Mouse (Mus musculus) hindbrain, embryonic 12.5 days (tissue): ENCODE results near the gene Thap3. TPM values are rescaled to one million over a fixed set of nuclear protein-coding genes. Genes with fewer than 3 reads are reported as not detected.

Source experiments
- ATAC-seq: fragments of 200-750 bp; cut with Nextera tagmentation; 2 replicates; pipeline ENCODE4 v1.8.0; 2017; ENCODE audit warnings: moderate TSS enrichment; ENCODE audit not compliant: low FRiP score
- H3K27ac ChIP-seq: fragments of 300-500 bp; sonication (generic); 2 replicates; pipeline ENCODE4 v1.5.1; 2016; ENCODE audit warnings: mild to moderate bottlenecking
- H3K27me3 ChIP-seq: fragments of 300-500 bp; sonication (generic); 2 replicates; pipeline ENCODE4 v1.6.1; 2016; ENCODE audit warnings: mild to moderate bottlenecking
- H3K36me3 ChIP-seq: fragments of 300-500 bp; sonication (generic); 2 replicates; pipeline ENCODE4 v1.6.1; 2016; ENCODE audit warnings: mild to moderate bottlenecking
- H3K4me1 ChIP-seq: fragments of 300-500 bp; sonication (generic); 2 replicates; pipeline ENCODE4 v1.6.1; 2016
- H3K4me2 ChIP-seq: fragments of 300-500 bp; sonication (generic); replicated peaks from 2 replicates; pipeline ENCODE4 v1.6.1; 2016; ENCODE audit warnings: mild to moderate bottlenecking
- H3K4me3 ChIP-seq: fragments of 300-500 bp; sonication (generic); 2 replicates; pipeline ENCODE4 v1.5.1; 2016; ENCODE audit warnings: mild to moderate bottlenecking
- H3K9ac ChIP-seq: fragments of 300-500 bp; sonication (generic); 2 replicates; pipeline ENCODE4 v1.6.1; 2016; ENCODE audit warnings: mild to moderate bottlenecking, moderate library complexity
- H3K9me3 ChIP-seq: fragments of 300-500 bp; sonication (generic); replicated peaks from 2 replicates; pipeline ENCODE4 v1.6.1; 2016; ENCODE audit warnings: mild to moderate bottlenecking
- WGBS: fragments of 180-500 bp; shearing (Covaris S2); methylation state at CpG from one replicate; pipeline ENCODE4 v1.1.7; 2016; 5-methylcytosine and 5-hydroxymethylcytosine counted together
- polyA plus RNA-seq: library from polyadenylated mRNA; unstranded; fragments of >200 nt; fragmentation: Nextera tagmentation; extraction: Ambion mirVana; gene quantifications from 2 replicates; pipeline ENCODE4 v1.2.1, GENCODE M21; 2016

Thap3 gene
- polyA plus RNA-seq, 1 experiment from 2014 or later = 37.0 TPM

GRCm38 (mm10) chr4:152007481-152008147 lies 18.8 kb upstream of the Thap3 start:
- no peak for ATAC-seq
- Histone ChIP-seq H3K9me3 (no peaks in the 10 kb centered on the region), H3K4me2 (peak overlapping the region; percentile 100), H3K27ac (no peak overlapping the region), H3K36me3 (no peaks in the 10 kb centered on the region), H3K9ac (0 out of 2 replicates have a peak overlapping the region, but pooled peaks have one; percentile 65), H3K4me1 (peaks cover 34% of the 10 kb centered on the region), H3K4me3 (peak overlapping the region; percentile 70; the same call in 1 of the 2 replicates), H3K27me3 (peaks cover 50% of the 10 kb centered on the region)
- 5% methylated on average over 8 of the region's 8 CpGs for WGBS

- no peak overlapping the region for H3K4me2 ChIP-seq
- WGBS = 20% methylated on average over 3 of the region's 3 CpGs
- no peak overlapping the region for H3K9ac ChIP-seq
- H3K27ac ChIP-seq = no peak overlapping the region
- no peak overlapping the region for H3K4me3 ChIP-seq
- H3K27me3 ChIP-seq = peaks cover 50% of the 10 kb centered on the region
- no peak for ATAC-seq
- H3K36me3 ChIP-seq = no peaks in the 10 kb centered on the region
- no peaks in the 10 kb centered on the region for H3K9me3 ChIP-seq
- peaks cover 34% of the 10 kb centered on the region for H3K4me1 ChIP-seq
These were observed 18.0 kb upstream of the Thap3 start for GRCm38 (mm10) chr4:152006812-152007211.

DNA sequence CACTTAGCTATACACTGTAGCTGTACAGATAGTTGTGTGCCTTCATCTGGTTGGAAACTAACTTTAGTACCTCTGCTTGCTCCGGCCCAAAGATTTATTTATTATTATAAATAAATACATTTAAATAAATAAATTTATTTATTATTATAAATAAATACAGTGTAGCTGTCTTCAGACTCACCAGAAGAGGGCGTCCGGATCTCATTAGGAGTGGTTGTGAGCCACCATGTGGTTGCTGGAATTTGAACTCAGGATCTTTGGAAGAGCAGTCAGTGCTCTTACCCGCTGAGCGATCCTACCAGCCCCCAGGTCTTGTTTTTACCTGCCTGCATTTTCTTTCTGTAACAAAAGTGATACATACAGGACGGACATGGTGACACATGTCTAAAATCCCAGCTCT lies 17.3 kb upstream of the Thap3 start:
- 70% methylated on average over 6 of the region's 6 CpGs for WGBS
- H3K9me3 ChIP-seq = no peaks in the 10 kb centered on the region
- no peak for ATAC-seq
- H3K4me2 ChIP-seq = no peak overlapping the region
- H3K27me3 ChIP-seq = peaks cover 47% of the 10 kb centered on the region
- H3K4me3 ChIP-seq = no peak overlapping the region
- no peaks in the 10 kb centered on the region for H3K36me3 ChIP-seq
- H3K4me1 ChIP-seq = peaks cover 34% of the 10 kb centered on the region
- no peak overlapping the region for H3K27ac ChIP-seq
- H3K9ac ChIP-seq = no peak overlapping the region

- Histone ChIP-seq H3K4me3 (no peak overlapping the region), H3K27me3 (peaks cover 8% of the 10 kb centered on the region), H3K36me3 (no peaks in the 10 kb centered on the region), H3K27ac (no peak overlapping the region), H3K4me1 (peaks cover 4% of the 10 kb centered on the region), H3K9ac (no peak overlapping the region), H3K4me2 (no peak overlapping the region), H3K9me3 (no peaks in the 10 kb centered on the region)
- 93% methylated on average over 3 of the region's 3 CpGs for WGBS
- no peak for ATAC-seq
These were observed 13.3 kb upstream of the Thap3 start for GRCm38 (mm10) chr4:152002063-152002462.

- no peak for ATAC-seq
- H3K36me3 ChIP-seq = no peaks in the 10 kb centered on the region
- H3K4me3 ChIP-seq = no peak overlapping the region
- H3K4me1 ChIP-seq = peaks cover 5% of the 10 kb centered on the region
- no peak overlapping the region for H3K27ac ChIP-seq
- 69% methylated on average over 4 of the region's 4 CpGs for whole genome bisulfite sequencing
- no peak overlapping the region for H3K9ac ChIP-seq
- peaks cover under 1% of the 10 kb centered on the region; the same call in 1 of the 2 replicates for H3K27me3 ChIP-seq
- no peak overlapping the region for H3K4me2 ChIP-seq
- H3K9me3 ChIP-seq = no peaks in the 10 kb centered on the region
These were observed 12.5 kb upstream of the Thap3 start for GRCm38 (mm10) chr4:152001335-152001734.

DNA sequence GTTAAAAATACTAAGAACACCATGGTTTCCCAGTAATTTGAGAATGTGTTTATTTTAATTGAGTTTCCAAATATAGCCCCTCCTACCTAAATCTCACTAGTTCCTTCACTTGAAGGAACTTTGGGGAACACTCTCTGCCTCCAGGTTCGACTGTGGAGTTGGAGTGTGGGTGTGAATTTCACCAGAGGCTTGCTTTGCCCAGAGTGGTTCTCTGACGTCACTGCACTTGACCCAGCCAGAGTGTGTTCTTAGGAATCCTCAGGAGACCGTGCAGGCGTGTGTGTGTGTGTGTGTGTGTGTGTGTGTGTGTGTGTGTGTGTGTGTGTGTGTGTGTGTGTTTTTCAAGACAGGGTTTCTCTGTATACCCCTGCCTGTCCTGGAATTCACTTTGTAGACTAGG lies 12.1 kb upstream of the Thap3 start:
- Histone ChIP-seq H3K27ac (no peak overlapping the region), H3K27me3 (no peaks in the 10 kb centered on the region), H3K36me3 (no peaks in the 10 kb centered on the region), H3K9me3 (no peaks in the 10 kb centered on the region), H3K4me1 (peaks cover 5% of the 10 kb centered on the region), H3K4me2 (no peak overlapping the region), H3K9ac (no peak overlapping the region), H3K4me3 (no peak overlapping the region)
- WGBS = 57% methylated on average over 4 of the region's 4 CpGs
- ATAC-seq = no peak

DNA sequence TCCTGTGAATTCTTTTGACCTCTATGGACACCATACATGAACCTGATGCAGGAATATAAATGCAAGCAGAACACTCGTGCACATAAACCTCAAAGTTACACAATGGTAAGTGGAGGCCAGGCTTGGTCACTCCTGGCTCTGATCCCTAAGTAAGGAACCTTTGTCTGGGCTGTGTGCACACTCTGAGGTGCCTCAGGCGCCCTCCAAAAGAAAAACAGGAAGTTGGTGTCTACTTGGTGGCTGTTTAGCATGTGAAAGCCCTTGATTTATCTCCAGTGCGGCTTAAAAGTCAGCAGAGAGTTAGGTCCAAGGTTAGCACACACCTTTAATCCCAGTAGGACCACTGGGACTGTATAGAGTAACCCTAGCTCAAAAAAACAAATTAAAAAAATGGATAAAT lies 10.7 kb upstream of the Thap3 start:
- Histone ChIP-seq H3K27me3 (no peaks in the 10 kb centered on the region), H3K4me2 (no peak overlapping the region), H3K4me3 (no peak overlapping the region), H3K4me1 (peaks cover 9% of the 10 kb centered on the region), H3K9ac (no peak overlapping the region), H3K27ac (no peak overlapping the region), H3K9me3 (no peaks in the 10 kb centered on the region), H3K36me3 (no peaks in the 10 kb centered on the region)
- no peak for ATAC-seq
- 54% methylated on average over 3 of the region's 3 CpGs for WGBS

DNA sequence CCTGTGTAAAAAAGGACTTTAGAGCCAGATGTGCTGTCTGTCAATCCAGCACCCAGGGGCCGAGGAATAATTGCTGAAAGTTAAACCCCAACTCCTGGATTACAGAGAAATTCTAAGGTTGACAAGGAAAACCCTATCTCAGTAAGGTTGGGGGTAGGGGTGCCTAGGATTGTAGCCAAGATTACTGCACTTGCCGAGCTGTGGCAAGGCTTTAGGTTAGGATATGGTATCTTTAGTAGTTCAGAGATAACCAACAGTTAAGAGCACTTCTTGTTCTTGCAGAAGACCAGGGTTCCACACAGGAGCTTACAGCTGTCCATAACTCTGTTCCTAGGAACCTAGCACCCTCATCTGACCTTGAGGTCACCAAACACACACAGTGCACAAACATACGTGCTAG lies 8.9 kb upstream of the Thap3 start:
- Histone ChIP-seq H3K4me3 (0 out of 2 replicates have a peak overlapping the region, but pooled peaks have one; percentile 99), H3K9me3 (no peaks in the 10 kb centered on the region), H3K4me1 (peaks cover 19% of the 10 kb centered on the region), H3K4me2 (0 out of 2 replicates have a peak overlapping the region, but pooled peaks have one; percentile 49), H3K27ac (no peak overlapping the region), H3K36me3 (peaks cover under 1% of the 10 kb centered on the region), H3K27me3 (no peaks in the 10 kb centered on the region), H3K9ac (no peak overlapping the region)
- no peak for ATAC-seq
- 77% methylated on average over 3 of the region's 3 CpGs for WGBS

DNA sequence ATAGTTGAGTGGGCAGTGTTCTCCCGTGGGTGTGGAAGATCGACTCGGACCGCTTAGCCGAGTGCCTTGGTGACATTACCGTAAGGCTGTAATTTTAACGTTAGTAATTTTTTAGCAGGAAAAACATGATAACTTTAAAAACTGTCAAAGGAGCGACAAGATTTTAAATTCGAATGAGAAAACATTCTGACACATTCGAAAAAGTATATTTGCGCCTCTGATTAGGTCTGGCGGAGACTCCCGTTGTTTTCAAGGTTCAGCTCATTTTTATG lies 8.1 kb upstream of the Thap3 start:
- Histone ChIP-seq H3K9ac (peak overlapping the region; percentile 72), H3K4me1 (peaks cover 19% of the 10 kb centered on the region), H3K9me3 (no peaks in the 10 kb centered on the region), H3K36me3 (peaks cover 8% of the 10 kb centered on the region), H3K27me3 (no peaks in the 10 kb centered on the region), H3K4me3 (peak overlapping the region; percentile 99), H3K27ac (peak overlapping the region; percentile 84), H3K4me2 (peak overlapping the region; percentile 49)
- 5% methylated on average over 13 of the region's 13 CpGs for WGBS
- no peak for ATAC-seq

DNA sequence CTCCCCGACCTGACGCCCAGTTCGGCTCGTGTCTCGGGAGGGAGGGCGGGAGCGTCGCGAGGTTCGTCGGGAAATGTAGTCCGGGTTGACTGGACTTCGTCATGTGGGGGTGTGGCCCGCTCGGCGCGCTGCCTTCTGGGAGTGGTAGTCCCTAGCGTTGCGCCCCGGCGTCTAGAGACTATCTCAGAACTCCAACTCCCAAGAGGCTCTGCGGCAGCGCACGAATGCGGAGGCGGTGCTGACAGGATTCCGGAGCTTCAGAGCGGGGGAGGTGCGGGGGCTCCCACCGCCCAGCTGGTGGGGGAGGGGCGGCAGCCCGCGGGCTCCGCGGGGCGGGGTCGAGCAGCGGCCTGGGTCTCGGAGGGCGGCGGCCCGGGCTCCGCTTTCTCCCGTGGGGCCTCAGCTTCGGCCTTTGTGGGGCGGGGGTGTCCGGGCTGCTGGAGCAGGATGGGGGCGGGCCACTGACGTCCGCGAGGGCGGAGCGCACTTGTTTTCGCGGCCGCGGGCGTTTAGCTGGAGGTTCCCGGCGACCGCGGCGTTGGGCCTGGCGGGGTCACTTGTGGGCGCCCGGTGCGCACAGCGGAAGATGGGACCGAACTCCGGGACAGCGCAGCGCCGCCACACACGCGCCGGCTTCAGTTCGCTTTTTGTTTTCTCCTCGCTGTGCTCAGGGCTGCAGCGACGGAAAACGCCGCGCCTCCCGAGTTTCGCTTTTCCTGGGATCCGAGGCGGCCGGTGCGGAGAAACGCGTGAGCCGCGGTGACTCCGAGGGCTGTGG lies 7.6 kb upstream of the Thap3 start, which contains the start of gene Phf13:
Phf13 (minus strand) TSS at position 86 of the 778 bp plus-strand sequence.
- WGBS = under 1% methylated on average over 79 of the region's 94 CpGs
- peak within 1 kb of the TSS; percentile 99 for H3K4me3 ChIP-seq
- peaks cover 19% of the 10 kb centered on the region for H3K4me1 ChIP-seq
- peak; percentile 97 for ATAC-seq
- H3K4me2 ChIP-seq = peak within 1 kb of the TSS; percentile 87
- no peaks in the 10 kb centered on the region for H3K9me3 ChIP-seq
- H3K27me3 ChIP-seq = no peaks in the 10 kb centered on the region
- peak within 1 kb of the TSS; percentile 97 for H3K9ac ChIP-seq
- peak within 1 kb of the TSS; percentile 84 for H3K27ac ChIP-seq
- peaks cover 14% of the 10 kb centered on the region for H3K36me3 ChIP-seq

GRCm38 (mm10) chr4:151995371-151996172 lies 6.8 kb upstream of the Thap3 start:
- ATAC-seq = peak; percentile 17
- Histone ChIP-seq H3K27ac (peak overlapping the region; percentile 83), H3K4me3 (peak overlapping the region; percentile 99), H3K4me1 (peaks cover 19% of the 10 kb centered on the region), H3K27me3 (no peaks in the 10 kb centered on the region), H3K9me3 (no peaks in the 10 kb centered on the region), H3K9ac (peak overlapping the region; percentile 97), H3K4me2 (peak overlapping the region; percentile 87), H3K36me3 (peaks cover 21% of the 10 kb centered on the region)
- WGBS = under 1% methylated on average over 61 of the region's 111 CpGs
